Mouse (Mus musculus): ENCODE measurements around the gene Twist1. TPM values are rescaled to one million over a fixed set of nuclear protein-coding genes. Genes with fewer than 3 reads are reported as not detected.

Gene Twist1
- polyA plus RNA-seq, 1 experiment from 2014 or later, result 0.20 TPM

GRCm38 (mm10) chr12:33964427-33964826 is 7.0 kb downstream of the Twist1 start:
- Histone ChIP-seq H3K4me2 (ENCODE audit: low read depth, low read length) (no peak overlapping the region), H3K9ac (replicated peaks; ENCODE audit: low read depth, low read length) (no peak overlapping the region), H3K9me3 (ENCODE audit: control insufficient read depth, low read length) (no peaks in the 10 kb centered on the region), H3K4me1 (ENCODE audit: control insufficient read depth, insufficient read depth, low read length) (no peaks in the 10 kb centered on the region), H3K4me3 (ENCODE audit: low read depth, low read length) (no peak overlapping the region), H3K36me3 (ENCODE audit: control insufficient read depth, insufficient read depth, low read length) (no peaks in the 10 kb centered on the region), H3K27ac (ENCODE audit: low read depth, low read length) (no peak overlapping the region), H3K27me3 (ENCODE audit: control insufficient read depth, insufficient read depth, low read length) (peaks cover 47% of the 10 kb centered on the region)
- WGBS, result 6% methylated on average over 2 of the region's 2 CpGs
- no peak for ATAC-seq (ENCODE audit: low read depth)

- Histone ChIP-seq H3K9me3 (ENCODE audit: control insufficient read depth, low read length) (no peaks in the 10 kb centered on the region), H3K27ac (ENCODE audit: low read depth, low read length) (no peak overlapping the region), H3K9ac (replicated peaks; ENCODE audit: low read depth, low read length) (no peak overlapping the region), H3K4me3 (ENCODE audit: low read depth, low read length) (no peak overlapping the region), H3K4me1 (ENCODE audit: control insufficient read depth, insufficient read depth, low read length) (no peaks in the 10 kb centered on the region), H3K4me2 (ENCODE audit: low read depth, low read length) (no peak overlapping the region), H3K27me3 (ENCODE audit: control insufficient read depth, insufficient read depth, low read length) (peaks cover 47% of the 10 kb centered on the region), H3K36me3 (ENCODE audit: control insufficient read depth, insufficient read depth, low read length) (no peaks in the 10 kb centered on the region)
- no peak for ATAC-seq (ENCODE audit: low read depth)
- WGBS, result 7% methylated on average over 5 of the region's 5 CpGs
These were observed 8.3 kb downstream of the Twist1 start for GRCm38 (mm10) chr12:33965661-33966360.

- Histone ChIP-seq H3K27me3 (ENCODE audit: control insufficient read depth, insufficient read depth, low read length) (peaks cover 40% of the 10 kb centered on the region), H3K27ac (ENCODE audit: low read depth, low read length) (no peak overlapping the region), H3K4me3 (ENCODE audit: low read depth, low read length) (no peak overlapping the region), H3K9ac (replicated peaks; ENCODE audit: low read depth, low read length) (no peak overlapping the region), H3K36me3 (ENCODE audit: control insufficient read depth, insufficient read depth, low read length) (no peaks in the 10 kb centered on the region), H3K9me3 (ENCODE audit: control insufficient read depth, low read length) (no peaks in the 10 kb centered on the region), H3K4me1 (ENCODE audit: control insufficient read depth, insufficient read depth, low read length) (no peaks in the 10 kb centered on the region), H3K4me2 (ENCODE audit: low read depth, low read length) (no peak overlapping the region)
- peak; percentile 26; the same call in 1 of the 2 replicates for ATAC-seq (ENCODE audit: low read depth)
- WGBS, result under 1% methylated on average over 35 of the region's 35 CpGs
These were observed 9.3 kb downstream of the Twist1 start for GRCm38 (mm10) chr12:33966490-33967415.

- WGBS, result under 1% methylated on average over 21 of the region's 21 CpGs
- peaks cover 33% of the 10 kb centered on the region for H3K27me3 ChIP-seq (ENCODE audit: control insufficient read depth, insufficient read depth, low read length)
These were observed 10.0 kb downstream of the Twist1 start for GRCm38 (mm10) chr12:33967514-33967913.

GRCm38 (mm10) chr12:33968041-33968897 is 10.8 kb downstream of the Twist1 start:
- peak; percentile 28; the same call in 1 of the 2 replicates for ATAC-seq (ENCODE audit: low read depth)
- under 1% methylated on average over 37 of the region's 37 CpGs for WGBS
- H3K4me1 ChIP-seq (ENCODE audit: control insufficient read depth, insufficient read depth, low read length), result no peaks in the 10 kb centered on the region
- H3K4me3 ChIP-seq (ENCODE audit: low read depth, low read length), result no peak overlapping the region
- peaks cover 31% of the 10 kb centered on the region for H3K27me3 ChIP-seq (ENCODE audit: control insufficient read depth, insufficient read depth, low read length)
- H3K27ac ChIP-seq (ENCODE audit: low read depth, low read length), result no peak overlapping the region
- H3K36me3 ChIP-seq (ENCODE audit: control insufficient read depth, insufficient read depth, low read length), result no peaks in the 10 kb centered on the region
- no peak overlapping the region for H3K9ac ChIP-seq (replicated peaks; ENCODE audit: low read depth, low read length)
- no peak overlapping the region for H3K4me2 ChIP-seq (ENCODE audit: low read depth, low read length)
- no peaks in the 10 kb centered on the region for H3K9me3 ChIP-seq (ENCODE audit: control insufficient read depth, low read length)

More at GRCm38 (mm10) chr12:33967514-33967913, 10.0 kb downstream of the Twist1 start:
- H3K36me3 ChIP-seq (ENCODE audit: control insufficient read depth, insufficient read depth, low read length), result no peaks in the 10 kb centered on the region
- no peak overlapping the region for H3K9ac ChIP-seq (replicated peaks; ENCODE audit: low read depth, low read length)
- no peaks in the 10 kb centered on the region for H3K9me3 ChIP-seq (ENCODE audit: control insufficient read depth, low read length)
- ATAC-seq (ENCODE audit: low read depth), result peak; percentile 56
- no peaks in the 10 kb centered on the region for H3K4me1 ChIP-seq (ENCODE audit: control insufficient read depth, insufficient read depth, low read length)
- H3K27ac ChIP-seq (ENCODE audit: low read depth, low read length), result no peak overlapping the region
- no peak overlapping the region for H3K4me3 ChIP-seq (ENCODE audit: low read depth, low read length)
- no peak overlapping the region for H3K4me2 ChIP-seq (ENCODE audit: low read depth, low read length)

- H3K36me3 ChIP-seq (ENCODE audit: control insufficient read depth, insufficient read depth, low read length), result no peaks in the 10 kb centered on the region
- no peak overlapping the region for H3K4me2 ChIP-seq (ENCODE audit: low read depth, low read length)
- no peaks in the 10 kb centered on the region for H3K4me1 ChIP-seq (ENCODE audit: control insufficient read depth, insufficient read depth, low read length)
- H3K9ac ChIP-seq (replicated peaks; ENCODE audit: low read depth, low read length), result no peak overlapping the region
- no peak overlapping the region for H3K27ac ChIP-seq (ENCODE audit: low read depth, low read length)
- no peak overlapping the region for H3K4me3 ChIP-seq (ENCODE audit: low read depth, low read length)
- no peaks in the 10 kb centered on the region for H3K9me3 ChIP-seq (ENCODE audit: control insufficient read depth, low read length)
- peaks cover 25% of the 10 kb centered on the region for H3K27me3 ChIP-seq (ENCODE audit: control insufficient read depth, insufficient read depth, low read length)
- ATAC-seq (ENCODE audit: low read depth), result peak; percentile 21; the same call in 1 of the 2 replicates
- WGBS, result 8% methylated on average over 4 of the region's 4 CpGs
These were observed 11.4 kb downstream of the Twist1 start for GRCm38 (mm10) chr12:33968898-33969178.

GRCm38 (mm10) chr12:33980159-33980558 is 22.7 kb downstream of the Twist1 start:
- ATAC-seq (ENCODE audit: low read depth), result no peak
- Histone ChIP-seq H3K9ac (replicated peaks; ENCODE audit: low read depth, low read length) (no peak overlapping the region), H3K4me2 (ENCODE audit: low read depth, low read length) (no peak overlapping the region), H3K4me3 (ENCODE audit: low read depth, low read length) (no peak overlapping the region), H3K9me3 (ENCODE audit: control insufficient read depth, low read length) (no peaks in the 10 kb centered on the region), H3K36me3 (ENCODE audit: control insufficient read depth, insufficient read depth, low read length) (no peaks in the 10 kb centered on the region), H3K27ac (ENCODE audit: low read depth, low read length) (no peak overlapping the region), H3K27me3 (ENCODE audit: control insufficient read depth, insufficient read depth, low read length) (no peaks in the 10 kb centered on the region), H3K4me1 (ENCODE audit: control insufficient read depth, insufficient read depth, low read length) (no peaks in the 10 kb centered on the region)
- 85% methylated on average over 4 of the region's 4 CpGs for WGBS

- H3K27ac ChIP-seq (ENCODE audit: low read depth, low read length), result no peak overlapping the region
- H3K4me2 ChIP-seq (ENCODE audit: low read depth, low read length), result no peak overlapping the region
- H3K36me3 ChIP-seq (ENCODE audit: control insufficient read depth, insufficient read depth, low read length), result no peaks in the 10 kb centered on the region
- no peaks in the 10 kb centered on the region for H3K4me1 ChIP-seq (ENCODE audit: control insufficient read depth, insufficient read depth, low read length)
- WGBS, result 8% methylated on average over 7 of the region's 7 CpGs
- no peaks in the 10 kb centered on the region for H3K9me3 ChIP-seq (ENCODE audit: control insufficient read depth, low read length)
- peak; percentile 51; the same call in 1 of the 2 replicates for ATAC-seq (ENCODE audit: low read depth)
- H3K4me3 ChIP-seq (ENCODE audit: low read depth, low read length), result no peak overlapping the region
- H3K27me3 ChIP-seq (ENCODE audit: control insufficient read depth, insufficient read depth, low read length), result no peaks in the 10 kb centered on the region
- H3K9ac ChIP-seq (replicated peaks; ENCODE audit: low read depth, low read length), result no peak overlapping the region
These were observed 24.0 kb downstream of the Twist1 start for GRCm38 (mm10) chr12:33981433-33981832.

Data from neural tube, embryonic 14.5 days (tissue).